Mouse (Mus musculus) bone marrow macrophage, adult 2 months (primary cell): ENCODE results near the gene St3gal4.

Experiments used
- CTCF ChIP-seq: IDR thresholded peaks from 2 replicates; pipeline ENCODE4 v1.5.1; 2012; ENCODE audit warnings: low read depth, mild to moderate bottlenecking, low read length, moderate library complexity
- POLR2A ChIP-seq: IDR thresholded peaks from 2 replicates; pipeline ENCODE4 v1.6.1; 2012; ENCODE audit warnings: mild to moderate bottlenecking, low read depth, low read length, borderline replicate concordance

- TF ChIP-seq CTCF = no peak
- no peak for TF ChIP-seq POLR2A
Observed at GRCm38 (mm10) chr9:35118563-35118962, 505 bp downstream of the St3gal4 start.
